Mouse (Mus musculus): Measurements from ENCODE around the gene Prr22.

Prr22 gene

DNA sequence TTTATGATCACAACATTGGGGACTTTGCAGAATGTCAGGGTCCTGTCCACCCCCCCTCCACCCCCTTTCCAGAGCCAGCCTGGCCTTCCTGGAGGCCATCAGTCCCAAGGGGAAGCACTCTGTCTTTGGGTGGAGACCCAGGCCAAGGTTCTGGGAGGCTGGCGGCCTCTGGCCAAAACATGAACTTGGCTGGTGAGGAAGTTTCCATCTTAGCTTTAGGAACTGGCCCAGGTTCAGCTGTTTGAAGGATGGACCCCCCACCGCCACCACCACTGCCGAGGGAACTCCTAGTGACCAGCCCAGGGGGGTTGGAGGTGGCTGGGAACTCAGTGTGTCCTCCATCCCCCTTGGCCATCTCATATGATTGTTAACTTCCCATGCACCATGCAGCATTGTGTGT is 9.0 kb upstream of the Prr22 start:
- DNase-seq (ENCODE audit: low read depth in 2 of 2, low spot score in 2 of 2) = no peak

- DNase-seq (ENCODE audit: low read depth in 2 of 2, low spot score in 2 of 2) = peak; percentile 72 to 81
Measured at GRCm38 (mm10) chr17:56761991-56762410, 8.0 kb upstream of the Prr22 start.

GRCm38 (mm10) chr17:56762769-56763731 is 7.0 kb upstream of the Prr22 start:
- DNase-seq (ENCODE audit: low read depth in 2 of 2, low spot score in 2 of 2) = peak; percentile 39 to 66

DNA sequence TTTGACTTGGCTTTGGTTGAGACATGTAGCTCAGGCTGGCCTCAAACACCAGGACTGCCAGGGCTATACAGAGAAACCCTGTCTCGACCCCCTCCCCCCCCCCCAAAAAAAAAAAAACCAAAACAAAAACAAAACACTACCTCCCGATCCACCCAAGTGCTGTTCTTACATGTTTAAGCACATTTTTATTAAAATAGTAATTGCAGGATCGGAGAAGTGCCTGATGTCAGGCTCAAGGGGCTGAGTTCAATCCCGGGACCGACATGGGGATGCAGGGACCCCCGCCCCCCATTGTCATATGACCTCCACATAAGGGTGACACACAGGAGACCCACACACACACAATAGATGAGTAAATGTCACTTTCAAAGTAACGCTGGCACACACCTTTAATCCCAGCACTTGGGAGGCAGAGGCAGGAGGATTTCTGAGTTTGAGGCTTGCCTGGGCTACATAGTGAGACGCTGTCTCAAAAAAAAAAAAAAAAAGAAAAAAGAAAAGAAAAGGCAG is 6.3 kb upstream of the Prr22 start:
- no peak for DNase-seq (ENCODE audit: low read depth in 2 of 2, low spot score in 2 of 2)

GRCm38 (mm10) chr17:56764474-56765354 is 5.3 kb upstream of the Prr22 start, which contains the start of gene Dus3l:
Gene Dus3l (plus strand): TSS chr17:56764757.
- peak; percentile 83 to 87 for DNase-seq (ENCODE audit: low read depth in 2 of 2, low spot score in 2 of 2)

DNA sequence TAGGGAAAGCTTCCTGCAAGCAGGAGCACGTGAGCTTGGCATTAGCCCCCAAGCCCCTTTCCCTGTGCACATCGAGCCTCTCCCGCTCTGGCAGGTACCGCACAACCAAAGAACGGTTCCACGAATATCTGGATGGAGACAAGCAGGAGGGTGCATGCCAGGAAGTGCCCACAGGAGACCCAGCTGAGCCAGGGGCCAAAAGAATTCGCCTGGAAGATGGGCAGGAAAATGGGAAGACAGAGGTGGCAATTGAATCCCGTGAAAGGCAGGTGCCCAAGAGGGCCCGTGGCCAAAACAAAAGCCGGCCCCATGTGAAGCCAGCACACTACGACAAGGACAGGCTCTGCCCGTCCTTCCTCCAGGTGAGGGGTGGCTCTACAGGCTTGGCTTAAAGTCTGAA is 4.6 kb upstream of the Prr22 start:
- DNase-seq (ENCODE audit: low read depth in 2 of 2, low spot score in 2 of 2) = no peak

GRCm38 (mm10) chr17:56766631-56767405 is 3.2 kb upstream of the Prr22 start:
- no peak for DNase-seq (ENCODE audit: low read depth in 2 of 2, low spot score in 2 of 2)

GRCm38 (mm10) chr17:56767531-56768135 is 2.4 kb upstream of the Prr22 start:
- DNase-seq (ENCODE audit: low read depth in 2 of 2, low spot score in 2 of 2) = no peak

DNA sequence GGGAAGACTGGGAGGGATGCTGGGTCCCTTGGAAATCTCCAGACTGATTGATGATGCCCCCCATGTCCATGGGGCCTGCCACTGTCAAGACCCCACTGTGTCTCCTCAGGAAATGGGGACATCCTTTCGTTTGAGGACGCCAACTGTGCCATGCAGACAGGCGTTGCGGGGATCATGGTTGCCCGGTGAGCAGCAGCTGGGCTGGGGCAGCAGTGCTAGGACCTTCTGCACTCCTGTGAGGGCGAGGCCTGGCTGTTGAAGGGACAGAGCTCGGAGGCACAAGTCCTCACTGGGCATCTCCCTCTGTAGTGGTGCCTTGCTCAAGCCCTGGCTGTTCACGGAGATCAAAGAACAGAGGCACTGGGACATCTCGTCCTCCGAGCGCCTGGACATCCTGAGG is 1.1 kb upstream of the Prr22 start:
- no peak for DNase-seq (ENCODE audit: low read depth in 2 of 2, low spot score in 2 of 2)

- peak in 1 of 2 experiments; percentile 25 for DNase-seq (ENCODE audit: low read depth in 2 of 2, low spot score in 2 of 2)
Measured at GRCm38 (mm10) chr17:56777568-56777967, 7.5 kb downstream of the Prr22 start.

GRCm38 (mm10) chr17:56778779-56779362 is 8.8 kb downstream of the Prr22 start:
- no peak for DNase-seq (ENCODE audit: low read depth in 2 of 2, low spot score in 2 of 2)

- DNase-seq (ENCODE audit: low read depth in 2 of 2, low spot score in 2 of 2) = no peak
Measured at GRCm38 (mm10) chr17:56780291-56780978, 10.4 kb downstream of the Prr22 start.

- no peak for DNase-seq (ENCODE audit: low read depth in 2 of 2, low spot score in 2 of 2)
Measured at GRCm38 (mm10) chr17:56788886-56789285, 18.8 kb downstream of the Prr22 start.

DNA sequence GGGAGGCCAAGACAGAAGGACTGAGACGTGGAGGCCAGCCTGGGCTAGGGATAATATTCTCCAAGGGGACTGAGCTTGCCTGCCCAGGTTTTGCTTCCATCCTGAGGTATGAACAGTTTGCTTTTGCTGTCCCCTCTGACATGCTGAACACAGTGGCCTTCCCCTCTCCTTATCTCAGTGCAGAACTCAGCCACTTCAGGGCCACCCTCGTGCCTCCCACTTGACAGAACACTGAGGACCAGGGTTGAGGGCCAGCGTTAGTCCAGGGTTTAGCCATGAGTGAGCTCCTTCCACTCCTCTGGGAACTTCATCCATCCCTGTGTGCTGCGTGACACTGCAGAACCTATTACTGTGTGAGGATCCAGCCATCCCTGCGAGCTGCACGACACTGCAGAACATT is 19.2 kb downstream of the Prr22 start:
- DNase-seq (ENCODE audit: low read depth in 2 of 2, low spot score in 2 of 2) = no peak

GRCm38 (mm10) chr17:56792588-56792987 is 22.5 kb downstream of the Prr22 start:
- no peak for DNase-seq (ENCODE audit: low read depth in 2 of 2, low spot score in 2 of 2)

- DNase-seq (ENCODE audit: low read depth in 2 of 2, low spot score in 2 of 2) = no peak
Measured at GRCm38 (mm10) chr17:56793614-56794319, 23.7 kb downstream of the Prr22 start.

DNA sequence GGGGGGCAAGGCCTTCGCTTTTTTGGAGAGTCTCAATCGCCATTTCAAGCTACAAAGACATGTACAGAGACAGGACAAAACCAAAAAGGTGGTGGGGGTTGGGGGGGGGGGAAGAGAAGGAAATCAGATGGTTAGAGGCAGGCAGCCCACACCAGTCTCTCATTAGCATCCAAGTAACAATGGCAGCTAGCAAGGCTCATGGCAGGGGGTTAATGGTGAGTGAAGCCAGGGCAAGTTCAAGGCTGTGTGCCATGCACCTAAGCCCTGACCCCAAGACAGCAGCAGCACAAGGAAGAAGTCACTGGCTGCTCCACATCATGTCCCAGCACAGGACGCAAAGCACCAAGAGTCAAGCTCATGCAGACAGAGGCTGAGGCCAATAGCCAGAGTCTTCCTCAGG is 29.2 kb downstream of the Prr22 start:
- DNase-seq (ENCODE audit: low read depth in 2 of 2, low spot score in 2 of 2) = no peak

- no peak for DNase-seq (ENCODE audit: low read depth in 2 of 2, low spot score in 2 of 2)
Measured at GRCm38 (mm10) chr17:56802065-56802464, 32.0 kb downstream of the Prr22 start.

GRCm38 (mm10) chr17:56804952-56805351 is 34.9 kb downstream of the Prr22 start:
- DNase-seq (ENCODE audit: low read depth in 2 of 2, low spot score in 2 of 2) = no peak

All from CD8-positive naive resting alpha-beta T cell, adult 2 months (primary cell).